20 mouse cellular contexts compared by ENCODE assay signal in genomic region chr13:95712570-95713268, GRCm38 (mm10). TPM values are rescaled to one million over a fixed set of nuclear protein-coding genes. Genes with fewer than 3 reads are reported as not detected.
A peak's percentile ranks its signal among the peaks of the same experiment; 100 is the strongest.
DNase-seq lines count a peak whose midpoint lies in the region; ATAC-seq and TF ChIP-seq lines count a peak whose summit lies in the region.
"Had no signal": no experiment of that assay in that cellular context is flagged by ENCODE, and none has a peak within 500 bp of the region (broad histone marks: within the 10 kb centered on the region; RNA-seq: fewer than 3 reads in every experiment).

No protein-coding gene starts in this region.

- no peak for ATAC-seq in liver, postnatal 0 days
- ATAC-seq: forebrain, embryonic 14.5 days; hindbrain, postnatal 0 days; midbrain, embryonic 16.5 days had no signal

- H3K4me2 ChIP-seq in liver, postnatal 0 days (ENCODE audit: low read depth, low read length) = no peak overlapping the region
- H3K4me2 ChIP-seq: heart, embryonic 15.5 days; limb, embryonic 13.5 days; lung, embryonic 15.5 days had no signal

- DNase-seq in thymus, postnatal 25 days = peak; percentile 14
- no peak for DNase-seq in thymus, adult 18-20 months
- DNase-seq in T-cell, adult 2 months (ENCODE audit: low spot score) = peak; percentile 74
- no peak for DNase-seq in liver, postnatal 0 days
- DNase-seq in frontal cortex, postnatal 14 days (ENCODE audit: low spot score in 2 of 2) = no peak
- no peak for DNase-seq in lung, adult 2 months
- DNase-seq in urinary bladder, postnatal 10 days (ENCODE audit: low spot score) = no peak
- DNase-seq: cerebellum, adult 11 months; cerebellum, postnatal 25 days; kidney, adult 2 months; kidney, postnatal 36 days; right cerebral cortex, adult 18-20 months had no signal

- no peak for TF ChIP-seq POLR2A in lung, adult 2 months (IDR thresholded peaks at IDR 0.05; ENCODE audit: borderline replicate concordance, extremely low read depth, low read depth, low read length)

- H3K4me1 ChIP-seq in liver, postnatal 0 days (ENCODE audit: insufficient read depth) = no peaks in the 10 kb centered on the region
- H3K4me1 ChIP-seq in lung, adult 2 months (ENCODE audit: control insufficient read depth, insufficient read depth, low read length) = no peaks in the 10 kb centered on the region; the same call in 1 of the 2 replicates
- H3K4me1 ChIP-seq: embryonic facial prominence, embryonic 10.5 days; limb, embryonic 13.5 days; lung, embryonic 15.5 days had no signal

- no peak overlapping the region for H3K9ac ChIP-seq in liver, postnatal 0 days (replicated peaks)
- H3K9ac ChIP-seq: heart, embryonic 15.5 days; limb, embryonic 13.5 days; lung, embryonic 15.5 days had no signal

- no peak overlapping the region for H3K27ac ChIP-seq in liver, postnatal 0 days (ENCODE audit: low read depth)
- H3K27ac ChIP-seq: embryonic facial prominence, embryonic 10.5 days; heart, embryonic 15.5 days; hindbrain, postnatal 0 days; limb, embryonic 13.5 days; lung, embryonic 15.5 days; macrophage had no signal

- peak; percentile 66 for TF ChIP-seq EP300 in liver, postnatal 0 days (IDR thresholded peaks at IDR 0.05; ENCODE audit: low read depth)

- TF ChIP-seq CTCF in liver, postnatal 0 days (IDR thresholded peaks at IDR 0.05; ENCODE audit: low read depth) = no peak
- no peak for TF ChIP-seq CTCF in lung, adult 2 months (IDR thresholded peaks at IDR 0.05; ENCODE audit: insufficient read depth, low read length)

- WGBS in liver, postnatal 0 days (ENCODE audit: insufficient replicate concordance) = 73% methylated on average over 9 of the region's 9 CpGs
- 84% methylated on average over 9 of the region's 9 CpGs for WGBS in lung, adult 2 months

- no peak overlapping the region for H3K4me3 ChIP-seq in liver, postnatal 0 days (ENCODE audit: low read depth, low read length)
- H3K4me3 ChIP-seq in lung, adult 2 months (replicated peaks; ENCODE audit: extremely low read depth, low read depth, low read length) = no peak overlapping the region
- H3K4me3 ChIP-seq: embryonic facial prominence, embryonic 10.5 days; heart, embryonic 15.5 days; limb, embryonic 13.5 days; lung, embryonic 15.5 days had no signal

- no peaks in the 10 kb centered on the region for H3K9me3 ChIP-seq in liver, postnatal 0 days (ENCODE audit: low read length)
- H3K9me3 ChIP-seq: embryonic facial prominence, embryonic 10.5 days; heart, embryonic 15.5 days; limb, embryonic 13.5 days; lung, embryonic 15.5 days had no signal

- H3K36me3 ChIP-seq in liver, postnatal 0 days (replicated peaks; ENCODE audit: insufficient read depth, low read length) = peaks cover 34% of the 10 kb centered on the region
- H3K36me3 ChIP-seq: heart, embryonic 15.5 days; limb, embryonic 13.5 days; lung, embryonic 15.5 days had no signal

- H3K27me3 ChIP-seq in liver, postnatal 0 days (ENCODE audit: insufficient read depth, low read length) = no peaks in the 10 kb centered on the region
- H3K27me3 ChIP-seq: heart, embryonic 15.5 days; limb, embryonic 13.5 days; lung, embryonic 15.5 days had no signal

RNA-seq across cellular contexts. Expression of gene F2rl2, which starts 16.1 kb away (rescaled TPM):
- 10.7 and 13.0 TPM in 2 replicates for polyA plus RNA-seq in liver, postnatal 0 days (2015; fragmentation: Nextera tagmentation; extraction: Ambion mirVana)
- 1.6 and 2.3 TPM in 2 replicates for polyA plus RNA-seq in lung, adult 2 months (2012; rRNA removed)

Comparison
In these comparisons a context has a peak if more than half of its experiments do, and no peak if none do; other contexts are left out.
1. DNase-seq: peak in thymus, postnatal 25 days (single experiment) and T-cell, adult 2 months (single experiment); none in thymus, adult 18-20 months (0 of 2), liver, postnatal 0 days (single experiment), frontal cortex, postnatal 14 days (0 of 2), lung, adult 2 months (single experiment) and urinary bladder, postnatal 10 days (single experiment).